Mouse (Mus musculus): ENCODE measurements at regions not wholly inside any gene's neighbourhood (a gene's known extent, or its start where the extent isn't known, plus 50 kb on each side); places are given as distances from the start of the nearest gene placed in this dataset.
A peak's percentile ranks its signal among the peaks of the same experiment; 100 is the strongest.
"Not testable (repeated sequence)": the region's sequence is repeated elsewhere in the genome, so short reads cannot be mapped to it uniquely, and the experiment has no call there.

GRCm38 (mm10) chr5:105358902-105359301 is 56.7 kb upstream of the Lrrc8b start:
- ATAC-seq: no peak

DNA sequence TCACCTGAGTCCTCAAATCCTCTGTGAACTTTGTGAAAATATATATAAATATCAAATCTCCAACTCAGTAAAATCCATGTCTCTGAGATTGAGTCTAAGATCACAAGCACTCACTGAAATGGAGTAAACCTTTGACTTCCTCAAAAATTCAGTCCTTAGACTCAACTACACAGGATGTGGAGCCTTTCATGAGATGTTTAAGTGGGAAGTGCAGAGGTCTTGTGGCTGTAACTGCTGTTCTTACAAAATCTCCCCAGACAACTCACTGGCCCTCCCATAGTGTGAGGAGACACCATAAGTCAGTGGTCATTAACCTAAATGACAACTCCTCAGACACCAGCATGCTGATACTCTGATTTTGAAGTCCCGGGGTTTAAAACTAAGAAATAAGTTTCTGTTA is 59.2 kb upstream of the Lrrc8b start:
- not testable (repeated sequence) for ATAC-seq

GRCm38 (mm10) chr5:105354041-105354440 is 60.5 kb upstream of the Gbp6 start:
- ATAC-seq: peak; percentile 73

GRCm38 (mm10) chr5:105346463-105346862 is 53.0 kb upstream of the Gbp6 start:
- ATAC-seq: peak; percentile 61

DNA sequence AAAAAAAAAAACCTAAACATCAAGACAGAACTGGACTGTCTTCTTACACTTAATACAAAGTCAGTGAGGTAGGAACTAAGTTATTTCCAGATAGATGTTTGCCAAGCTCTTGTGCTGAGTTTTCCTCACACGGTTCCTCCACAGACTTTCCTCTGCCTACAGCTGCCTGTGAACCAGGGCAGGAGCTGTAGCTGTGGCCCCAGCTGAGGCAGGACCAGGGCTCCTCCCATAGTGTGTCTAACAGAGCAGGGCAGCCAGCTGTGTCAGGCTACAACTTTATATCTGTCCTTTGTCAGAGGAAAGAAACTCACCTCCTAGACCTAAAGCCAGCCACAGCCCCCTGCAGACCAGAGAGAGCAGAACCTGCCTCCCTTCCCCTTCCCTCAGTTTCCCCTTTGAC is 52.5 kb upstream of the Gbp6 start:
- ATAC-seq: not testable (repeated sequence)

DNA sequence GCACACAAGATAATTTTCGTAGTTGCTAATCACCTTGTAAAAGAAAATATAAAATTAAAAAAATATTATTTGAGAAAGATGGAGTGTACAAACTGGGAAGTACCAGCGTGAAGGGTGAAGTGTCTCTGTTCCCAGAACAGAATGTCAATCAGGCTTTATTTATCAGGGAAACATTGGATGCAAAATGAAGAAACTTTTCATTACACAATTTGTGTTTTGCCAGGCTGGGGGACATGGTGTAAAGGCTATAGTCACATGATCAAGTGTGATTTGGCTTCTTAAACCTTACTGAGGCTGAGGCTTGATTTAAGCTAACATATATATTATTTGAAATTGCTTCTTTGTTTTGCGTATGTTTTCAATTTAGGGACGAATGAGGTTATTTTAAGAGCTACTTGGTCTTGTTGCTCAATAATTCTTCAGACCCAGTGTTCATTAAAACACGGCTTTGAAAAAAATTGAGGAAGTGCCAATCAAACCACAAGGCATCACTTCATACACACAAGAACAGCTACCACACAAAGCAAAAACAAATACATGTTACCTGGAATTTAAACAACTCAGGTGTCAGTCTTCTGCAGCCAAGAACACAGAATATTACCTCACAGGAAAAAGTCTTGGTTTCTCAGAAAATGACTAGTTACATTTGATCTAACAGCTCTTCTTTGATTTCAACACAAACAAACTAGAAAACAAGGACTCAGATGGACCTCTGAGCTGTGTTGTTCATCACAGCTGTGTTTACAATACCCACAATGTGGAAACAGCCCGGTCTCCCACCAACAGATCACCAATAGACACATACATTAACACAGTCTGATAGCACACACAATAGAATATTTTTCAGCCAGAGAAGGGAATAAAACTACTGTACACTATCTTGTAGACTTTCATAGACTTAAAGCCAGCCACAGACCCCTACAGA is 51.6 kb upstream of the Gbp6 start:
- no peak for ATAC-seq

GRCm38 (mm10) chr5:105343816-105344215 is 50.3 kb upstream of the Gbp6 start:
- not testable (repeated sequence) for ATAC-seq

All from activated CD4-positive, CD25-positive, alpha-beta regulatory T cell, adult 4 months (primary cell).